Mouse (Mus musculus) E14TG2a.4 (cell line): ENCODE data around the gene Pnpla5.

ENCODE experiments used
- CTCF ChIP-seq: conservative IDR thresholded peaks from 2 replicates; pipeline ENCODE4 v1.5.1; 2014; ENCODE audit warnings: low read length
- NANOG ChIP-seq: IDR thresholded peaks from 2 replicates; pipeline ENCODE4 v1.6.1; 2014; ENCODE audit warnings: borderline replicate concordance, low read length, mixed read lengths

- TF ChIP-seq CTCF: no peak
- no peak for TF ChIP-seq NANOG
Measured at GRCm38 (mm10) chr15:84136473-84137415, 13.8 kb upstream of the Pnpla5 start.
